Mouse (Mus musculus): ENCODE data around the gene Dmxl2. TPM values are rescaled to one million over a fixed set of nuclear protein-coding genes. Genes with fewer than 3 reads are reported as not detected.

Dmxl2 gene
- total RNA-seq, 2 experiments from 2014 or later, result 7.1 to 8.7 TPM

- no peak for DNase-seq (ENCODE audit: low spot score in 2 of 2)
Measured at GRCm38 (mm10) chr9:54335582-54335981, 165.8 kb downstream of the Dmxl2 start.

GRCm38 (mm10) chr9:54329201-54329600, 172.2 kb downstream of the Dmxl2 start:
- no peak for DNase-seq (ENCODE audit: low spot score in 2 of 2)

- no peak for DNase-seq (ENCODE audit: low spot score in 2 of 2)
Measured at GRCm38 (mm10) chr9:54323456-54323855, 178.0 kb downstream of the Dmxl2 start.

- DNase-seq (ENCODE audit: low spot score in 2 of 2), result no peak
Measured at GRCm38 (mm10) chr9:54316363-54316762, 185.1 kb downstream of the Dmxl2 start.

Other genes starting within 250 kb of the Dmxl2 start
- gene Cyp19a1, start 233.5 kb downstream of the Dmxl2 start, total RNA-seq (2021), result not detected
- 1 to 10 TPM; 3.1 to 3.8 TPM for gene Gldn, start 215.1 kb downstream of the Dmxl2 start, total RNA-seq (2021)
- gene Sh2d7, start 37.4 kb upstream of the Dmxl2 start, total RNA-seq (2021), result not detected
- 10 to 100 TPM; 18.5 to 24.5 TPM for gene Cib2, start 58.6 kb upstream of the Dmxl2 start, total RNA-seq (2021)
- 100 to 1,000 TPM; 254 to 292 TPM for gene Idh3a, start 84.7 kb upstream of the Dmxl2 start, total RNA-seq (2021)
- under 1 TPM; 0.36 to 0.66 TPM for gene Acsbg1, start 160.2 kb upstream of the Dmxl2 start, total RNA-seq (2021)
- 10 to 100 TPM; 38.7 to 49.3 TPM for gene Dnaja4, start 197.2 kb upstream of the Dmxl2 start, total RNA-seq (2021)
- gene Wdr61, start 232.9 kb upstream of the Dmxl2 start, total RNA-seq (2021), result 10 to 100 TPM; 44.2 to 45.1 TPM